Mouse (Mus musculus): Measurements from ENCODE around the gene Olfr68. TPM values are rescaled to one million over a fixed set of nuclear protein-coding genes. Genes with fewer than 3 reads are reported as not detected.
"Not testable (repeated sequence)": the region's sequence is repeated elsewhere in the genome, so short reads cannot be mapped to it uniquely, and the experiment has no call there.

The Olfr68 gene
- polyA plus RNA-seq, 1 experiment from 2014 or later, result not detected

DNA sequence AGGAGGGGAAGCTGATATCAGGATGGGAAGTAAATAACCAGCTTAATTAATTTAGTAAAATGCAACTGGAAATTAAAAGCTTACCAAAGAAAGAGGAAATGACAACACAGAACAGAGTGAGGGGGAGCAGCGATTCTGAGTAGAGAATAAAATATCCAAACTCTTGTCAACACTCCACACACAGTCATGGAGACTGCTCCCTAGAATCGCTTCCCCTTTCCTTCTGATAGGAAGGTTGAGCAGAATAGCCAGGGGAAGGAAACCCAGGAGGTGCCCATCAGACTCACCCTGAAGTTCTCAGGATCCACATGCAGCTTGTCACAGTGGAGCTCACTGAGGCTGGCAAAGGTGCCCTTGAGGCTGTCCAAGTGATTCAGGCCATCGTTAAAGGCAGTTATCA, 33.7 kb upstream of the Olfr68 start:
- H3K9me3 ChIP-seq (ENCODE audit: control insufficient read depth, low read length); H3K9ac ChIP-seq (ENCODE audit: low read depth, low read length); H3K4me3 ChIP-seq (ENCODE audit: low read depth, low read length); H3K27me3 ChIP-seq (replicated peaks; ENCODE audit: control insufficient read depth, insufficient read depth, low read length); ATAC-seq (replicated peaks; ENCODE audit: low FRiP score); H3K36me3 ChIP-seq (ENCODE audit: control insufficient read depth, insufficient read depth, low read length); H3K4me1 ChIP-seq (replicated peaks; ENCODE audit: control insufficient read depth, insufficient read depth, low read length); DNase-seq (ENCODE audit: low spot score); H3K4me2 ChIP-seq: not testable (repeated sequence)
- peak overlapping the region; percentile 89; the same call in 1 of the 2 replicates for H3K27ac ChIP-seq (ENCODE audit: low read depth, low read length)
- no CpG with 5 or more reads among the region's 3 CpGs for WGBS

DNA sequence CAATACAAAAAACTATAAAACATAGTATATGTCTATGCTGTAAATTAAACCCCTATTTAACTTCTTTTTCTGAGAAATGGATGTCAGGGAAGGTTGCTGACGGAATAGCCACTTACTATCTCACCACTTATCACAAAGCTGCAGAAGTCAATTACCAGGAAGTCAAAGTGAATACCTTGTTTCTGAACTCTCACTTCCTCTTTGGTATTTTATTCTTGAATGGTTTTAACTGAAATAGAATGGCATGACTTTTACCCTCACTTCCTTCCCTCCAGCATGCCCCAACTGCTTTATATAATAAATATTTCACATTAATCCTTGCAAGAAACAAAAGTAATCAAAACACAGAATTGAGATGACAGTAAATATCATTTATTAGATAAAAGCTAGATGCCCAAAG, 32.7 kb upstream of the Olfr68 start:
- Histone ChIP-seq H3K4me1 (replicated peaks; ENCODE audit: control insufficient read depth, insufficient read depth, low read length) (peaks cover 9% of the 10 kb centered on the region), H3K4me2 (peak overlapping the region; percentile 51), H3K27me3 (replicated peaks; ENCODE audit: control insufficient read depth, insufficient read depth, low read length) (no peaks in the 10 kb centered on the region), H3K9ac (ENCODE audit: low read depth, low read length) (peak overlapping the region; percentile 61), H3K9me3 (ENCODE audit: control insufficient read depth, low read length) (no peaks in the 10 kb centered on the region), H3K36me3 (ENCODE audit: control insufficient read depth, insufficient read depth, low read length) (no peaks in the 10 kb centered on the region), H3K4me3 (ENCODE audit: low read depth, low read length) (peak overlapping the region; percentile 42), H3K27ac (ENCODE audit: low read depth, low read length) (peak overlapping the region; percentile 93)
- ATAC-seq (replicated peaks; ENCODE audit: low FRiP score) (peak; percentile 16), DNase-seq (ENCODE audit: low spot score) (no peak)
- 30% methylated on average over 1 of the region's 1 CpGs for whole genome bisulfite sequencing

DNA sequence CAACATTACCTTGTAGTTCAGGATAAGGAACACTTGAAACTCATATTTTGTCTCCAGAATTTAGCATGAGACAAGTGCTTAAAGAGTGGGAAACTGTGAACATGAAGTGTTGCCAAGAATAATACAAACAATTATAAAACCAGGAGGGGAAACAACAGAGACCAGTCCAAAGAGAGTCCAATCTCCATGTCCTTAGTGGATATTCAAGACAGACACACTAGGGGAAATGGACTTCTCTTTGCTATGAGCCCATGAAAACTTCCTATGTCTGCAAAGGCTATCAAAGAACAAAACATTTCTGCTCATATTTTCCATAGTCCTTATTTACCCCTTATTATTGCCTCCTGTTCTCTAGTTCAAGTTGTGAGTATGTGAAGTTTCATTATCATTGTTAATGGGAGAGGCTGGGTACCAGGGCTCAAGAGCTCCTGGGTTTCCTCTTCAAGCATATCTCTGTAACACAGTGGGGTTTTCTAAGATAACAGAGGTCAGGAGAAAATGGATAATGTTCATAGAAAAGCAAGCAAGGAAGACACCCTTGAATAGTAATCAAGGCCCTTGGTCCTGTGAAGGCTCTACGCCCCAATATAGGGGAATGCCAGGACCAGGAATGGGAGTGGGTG, 31.8 kb upstream of the Olfr68 start:
- WGBS, result 53% methylated on average over 1 of the region's 1 CpGs
- no peaks in the 10 kb centered on the region for H3K27me3 ChIP-seq (replicated peaks; ENCODE audit: control insufficient read depth, insufficient read depth, low read length)
- peak overlapping the region; percentile 42 for H3K4me2 ChIP-seq
- peak overlapping the region; percentile 84 for H3K27ac ChIP-seq (ENCODE audit: low read depth, low read length)
- peaks cover 9% of the 10 kb centered on the region for H3K4me1 ChIP-seq (replicated peaks; ENCODE audit: control insufficient read depth, insufficient read depth, low read length)
- DNase-seq (ENCODE audit: low spot score), result no peak
- H3K9ac ChIP-seq (ENCODE audit: low read depth, low read length), result no peak overlapping the region
- ATAC-seq (replicated peaks; ENCODE audit: low FRiP score), result peak; percentile 63
- no peaks in the 10 kb centered on the region for H3K36me3 ChIP-seq (ENCODE audit: control insufficient read depth, insufficient read depth, low read length)
- H3K9me3 ChIP-seq (ENCODE audit: control insufficient read depth, low read length), result no peaks in the 10 kb centered on the region
- peak overlapping the region; percentile 10; the same call in 1 of the 2 replicates for H3K4me3 ChIP-seq (ENCODE audit: low read depth, low read length)

DNA sequence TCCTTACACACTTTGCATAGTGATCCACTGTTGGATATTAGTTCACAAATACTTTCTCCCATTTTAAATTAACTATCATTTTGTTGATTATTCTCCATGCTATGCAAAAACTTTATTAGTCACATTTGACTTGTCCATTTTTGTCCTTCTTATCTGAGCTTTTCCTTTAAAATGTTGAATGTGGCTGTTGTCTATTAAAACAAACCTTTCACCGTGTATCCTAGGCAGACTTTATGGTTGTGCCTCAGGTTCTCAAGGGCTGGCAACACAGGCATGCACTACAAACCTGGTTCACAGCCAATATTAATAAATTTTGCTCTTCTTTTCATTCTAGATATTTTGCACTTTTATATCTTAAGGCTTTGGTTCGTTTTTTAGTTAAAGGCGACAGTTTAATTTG, 31.2 kb upstream of the Olfr68 start:
- DNase-seq (ENCODE audit: low spot score), result no peak
- Histone ChIP-seq H3K27ac (ENCODE audit: low read depth, low read length) (peak overlapping the region; percentile 84), H3K27me3 (replicated peaks; ENCODE audit: control insufficient read depth, insufficient read depth, low read length) (no peaks in the 10 kb centered on the region), H3K9me3 (ENCODE audit: control insufficient read depth, low read length) (no peaks in the 10 kb centered on the region), H3K36me3 (ENCODE audit: control insufficient read depth, insufficient read depth, low read length) (no peaks in the 10 kb centered on the region), H3K4me2 (no peak overlapping the region), H3K4me3 (ENCODE audit: low read depth, low read length) (no peak overlapping the region), H3K4me1 (replicated peaks; ENCODE audit: control insufficient read depth, insufficient read depth, low read length) (peaks cover 9% of the 10 kb centered on the region), H3K9ac (ENCODE audit: low read depth, low read length) (no peak overlapping the region)
- 56% methylated on average over 3 of the region's 3 CpGs for WGBS
- no peak for ATAC-seq (replicated peaks; ENCODE audit: low FRiP score)

DNA sequence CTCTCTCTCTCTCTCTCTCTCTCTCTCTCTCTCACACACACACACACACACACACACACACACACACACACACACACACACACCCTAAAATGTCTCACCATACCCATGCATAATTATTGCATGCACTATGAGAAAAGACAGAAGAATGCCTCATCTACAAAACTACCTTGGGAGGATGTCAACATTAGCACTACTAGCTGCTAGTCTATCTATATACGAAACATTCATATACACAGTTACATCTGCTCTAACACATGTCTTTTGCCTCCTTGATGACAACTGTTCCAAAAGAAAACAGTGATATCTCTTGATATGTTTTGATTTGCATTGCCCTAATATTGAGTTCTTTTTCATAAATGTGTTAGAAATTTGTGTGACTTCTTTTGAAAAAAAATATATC, 30.8 kb upstream of the Olfr68 start:
- ATAC-seq (replicated peaks; ENCODE audit: low FRiP score), result no peak

DNA sequence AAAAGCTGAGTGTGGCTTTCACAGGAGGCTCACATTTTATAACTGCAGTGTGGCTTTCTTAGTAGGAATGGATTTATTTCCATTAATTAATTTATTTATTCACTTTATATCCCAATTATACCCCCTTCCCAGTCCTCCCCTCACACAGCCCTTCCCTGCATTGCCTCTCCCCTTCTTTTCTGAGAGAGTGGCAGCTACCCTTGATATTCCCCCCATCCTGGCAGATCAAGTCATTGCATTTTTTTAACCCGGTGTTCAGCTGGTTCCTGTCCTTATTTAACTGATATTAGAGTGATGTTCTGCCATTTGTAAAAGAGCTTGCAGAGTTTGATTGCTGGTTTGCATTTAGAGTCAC, 30.3 kb upstream of the Olfr68 start:
- 38% methylated on average over 1 of the region's 1 CpGs for whole genome bisulfite sequencing
- Histone ChIP-seq H3K36me3 (ENCODE audit: control insufficient read depth, insufficient read depth, low read length) (no peaks in the 10 kb centered on the region), H3K27me3 (replicated peaks; ENCODE audit: control insufficient read depth, insufficient read depth, low read length) (no peaks in the 10 kb centered on the region), H3K4me3 (ENCODE audit: low read depth, low read length) (no peak overlapping the region), H3K4me1 (replicated peaks; ENCODE audit: control insufficient read depth, insufficient read depth, low read length) (peaks cover 6% of the 10 kb centered on the region), H3K9me3 (ENCODE audit: control insufficient read depth, low read length) (no peaks in the 10 kb centered on the region), H3K27ac (ENCODE audit: low read depth, low read length) (peak overlapping the region; percentile 96), H3K9ac (ENCODE audit: low read depth, low read length) (peak overlapping the region; percentile 17), H3K4me2 (peak overlapping the region; percentile 52)
- no peak for ATAC-seq (replicated peaks; ENCODE audit: low FRiP score)
- no peak for DNase-seq (ENCODE audit: low spot score)

More for the DNA sequence above, 30.8 kb upstream of the Olfr68 start:
- H3K27ac ChIP-seq (ENCODE audit: low read depth, low read length), result peak overlapping the region; percentile 96
- peak overlapping the region; percentile 17 for H3K9ac ChIP-seq (ENCODE audit: low read depth, low read length)
- H3K4me3 ChIP-seq (ENCODE audit: low read depth, low read length), result no peak overlapping the region
- no peaks in the 10 kb centered on the region for H3K27me3 ChIP-seq (replicated peaks; ENCODE audit: control insufficient read depth, insufficient read depth, low read length)
- peaks cover 9% of the 10 kb centered on the region for H3K4me1 ChIP-seq (replicated peaks; ENCODE audit: control insufficient read depth, insufficient read depth, low read length)
- DNase-seq (ENCODE audit: low spot score), result no peak
- H3K9me3 ChIP-seq (ENCODE audit: control insufficient read depth, low read length), result no peaks in the 10 kb centered on the region
- H3K4me2 ChIP-seq, result peak overlapping the region; percentile 52
- no peaks in the 10 kb centered on the region for H3K36me3 ChIP-seq (ENCODE audit: control insufficient read depth, insufficient read depth, low read length)
- 73% methylated on average over 1 of the region's 1 CpGs for WGBS

DNA sequence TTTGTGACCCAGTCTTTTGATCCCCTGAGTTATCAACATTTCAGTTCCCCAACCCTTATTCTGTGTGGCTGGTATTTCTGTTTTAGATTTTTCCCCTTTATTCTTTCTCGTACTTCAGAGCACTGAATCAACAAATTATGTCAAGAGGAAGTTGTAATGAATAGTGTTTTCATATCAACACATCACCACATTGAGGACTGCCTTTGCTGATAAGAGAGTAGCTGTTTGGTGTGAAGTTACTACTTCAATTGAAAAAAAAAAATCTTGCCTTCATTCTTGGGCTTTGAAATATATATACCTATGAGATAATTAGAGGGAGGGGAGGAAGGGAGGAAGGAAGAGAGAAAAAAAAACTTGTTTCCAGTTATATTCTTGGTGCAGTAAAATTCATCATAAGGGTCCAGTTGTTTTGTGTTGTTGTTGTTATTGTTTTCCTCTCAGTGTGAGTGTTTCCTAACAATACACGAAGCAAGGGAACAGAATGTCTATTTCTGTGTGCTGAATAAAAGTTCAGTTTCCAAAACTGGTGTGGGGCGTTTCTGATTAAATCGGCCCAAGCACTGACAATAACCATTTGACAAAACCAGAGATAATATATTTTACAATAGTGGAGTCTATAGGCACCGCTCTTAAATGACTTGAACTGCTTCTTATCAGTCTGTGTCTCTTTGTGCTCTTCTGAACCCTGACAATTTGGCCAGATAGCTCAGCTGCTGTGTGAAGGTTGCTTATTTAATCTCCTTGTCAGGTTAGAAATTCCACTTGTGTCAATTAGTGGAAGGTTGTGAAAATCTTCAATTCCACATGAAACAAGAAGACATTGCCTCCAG, 29.7 kb upstream of the Olfr68 start:
- peak overlapping the region; percentile 52 for H3K4me2 ChIP-seq
- peak; percentile 51 for ATAC-seq (replicated peaks; ENCODE audit: low FRiP score)
- peak overlapping the region; percentile 96 for H3K27ac ChIP-seq (ENCODE audit: low read depth, low read length)
- 22% methylated on average over 5 of the region's 5 CpGs for WGBS
- H3K9ac ChIP-seq (ENCODE audit: low read depth, low read length), result peak overlapping the region; percentile 44
- no peaks in the 10 kb centered on the region for H3K27me3 ChIP-seq (replicated peaks; ENCODE audit: control insufficient read depth, insufficient read depth, low read length)
- DNase-seq (ENCODE audit: low spot score), result no peak
- H3K9me3 ChIP-seq (ENCODE audit: control insufficient read depth, low read length), result no peaks in the 10 kb centered on the region
- H3K36me3 ChIP-seq (ENCODE audit: control insufficient read depth, insufficient read depth, low read length), result no peaks in the 10 kb centered on the region
- H3K4me3 ChIP-seq (ENCODE audit: low read depth, low read length), result 0 out of 2 replicates have a peak overlapping the region, but pooled peaks have one; percentile 6
- peaks cover 6% of the 10 kb centered on the region for H3K4me1 ChIP-seq (replicated peaks; ENCODE audit: control insufficient read depth, insufficient read depth, low read length)

DNA sequence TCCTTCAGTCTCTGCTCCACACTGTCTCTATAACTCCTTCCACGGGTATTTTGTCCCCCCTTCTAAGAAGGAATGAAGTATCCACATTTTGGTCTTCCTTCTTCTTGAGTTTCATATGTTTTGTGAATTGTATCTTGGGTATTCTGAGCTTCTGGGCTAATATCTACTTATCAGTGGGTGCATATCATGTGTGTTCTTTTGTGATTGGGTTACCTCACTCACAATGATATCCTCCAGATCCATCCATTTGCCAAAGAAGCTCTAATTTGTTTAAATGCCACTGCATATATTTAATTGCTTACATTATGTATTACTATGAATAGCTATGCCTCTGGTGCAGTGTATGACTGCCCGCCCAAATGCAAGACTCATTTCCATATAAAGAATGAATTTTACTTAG, 28.6 kb upstream of the Olfr68 start:
- not testable (repeated sequence) for H3K9ac ChIP-seq (ENCODE audit: low read depth, low read length); H3K4me3 ChIP-seq (ENCODE audit: low read depth, low read length)
- WGBS, result 55% methylated on average over 2 of the region's 2 CpGs

More for the DNA sequence above, 28.6 kb upstream of the Olfr68 start:
- peak overlapping the region; percentile 70 for H3K27ac ChIP-seq (ENCODE audit: low read depth, low read length)
- H3K4me2 ChIP-seq; H3K9me3 ChIP-seq (ENCODE audit: control insufficient read depth, low read length); H3K36me3 ChIP-seq (ENCODE audit: control insufficient read depth, insufficient read depth, low read length); H3K27me3 ChIP-seq (replicated peaks; ENCODE audit: control insufficient read depth, insufficient read depth, low read length); ATAC-seq (replicated peaks; ENCODE audit: low FRiP score); DNase-seq (ENCODE audit: low spot score); H3K4me1 ChIP-seq (replicated peaks; ENCODE audit: control insufficient read depth, insufficient read depth, low read length): not testable (repeated sequence)

Data from liver, embryonic 11.5 days (tissue).